8 mouse cellular contexts compared by ENCODE assay signal in the genomic region with DNA sequence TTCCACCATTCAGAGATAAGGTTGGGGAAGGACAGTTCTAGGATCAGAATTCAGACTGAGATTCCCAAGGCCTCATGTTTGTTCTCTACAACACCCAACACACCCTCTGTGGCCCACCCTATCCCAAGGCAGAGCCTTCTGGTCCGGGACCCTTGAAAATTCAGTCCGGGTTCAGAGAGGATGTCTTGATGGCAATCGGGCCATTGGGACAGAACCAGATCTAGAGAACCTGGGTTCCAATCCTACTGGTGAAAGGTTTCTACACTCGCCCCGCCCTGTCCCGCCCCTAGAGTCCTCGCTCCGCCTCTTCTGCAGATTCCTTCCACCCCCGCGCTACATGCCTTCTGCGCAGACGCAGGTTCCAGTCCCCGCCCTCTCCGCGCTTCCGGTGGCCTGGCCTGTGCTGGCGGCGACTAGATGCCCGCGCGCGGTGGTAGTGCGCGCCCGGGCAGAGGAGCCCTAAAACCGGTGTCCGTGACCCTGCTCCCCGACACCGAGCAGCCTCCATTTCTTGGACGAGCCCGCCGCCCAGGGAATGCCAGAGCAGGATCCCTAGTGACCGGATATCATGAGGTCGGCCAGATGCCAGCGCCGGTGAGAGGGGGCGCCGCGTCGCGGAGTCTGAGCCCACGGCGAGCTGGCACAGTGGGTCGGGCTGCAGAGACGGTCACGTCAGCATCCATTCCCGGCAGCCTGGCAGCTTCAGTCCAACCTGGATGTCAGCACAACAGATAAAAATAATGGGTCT. TPM values are rescaled to one million over a fixed set of nuclear protein-coding genes. Genes with fewer than 3 reads are reported as not detected.
DNase-seq lines count a peak whose midpoint lies in the region; ATAC-seq and TF ChIP-seq lines count a peak whose summit lies in the region.

A gene (plus strand): TSS at position 382 of the 748 bp plus-strand sequence.

- H3K9me3 ChIP-seq in embryonic facial prominence, embryonic 15.5 days (replicated peaks) = no peaks in the 10 kb centered on the region
- H3K9me3 ChIP-seq in kidney, embryonic 14.5 days (ENCODE audit: control insufficient read depth, low read length) = no peaks in the 10 kb centered on the region
- H3K9me3 ChIP-seq in liver, embryonic 11.5 days (ENCODE audit: control insufficient read depth, low read length) = 0 out of 2 replicates have a peak, but pooled peaks cover 3% of the 10 kb centered on the region

- peaks cover 9% of the 10 kb centered on the region for H3K4me1 ChIP-seq in bone marrow, adult 2 months (ENCODE audit: control insufficient read depth, insufficient read depth, low read length)
- peaks cover 56% of the 10 kb centered on the region for H3K4me1 ChIP-seq in embryonic facial prominence, embryonic 15.5 days
- peaks cover 39% of the 10 kb centered on the region for H3K4me1 ChIP-seq in kidney, embryonic 14.5 days (ENCODE audit: control insufficient read depth, insufficient read depth, low read length)
- H3K4me1 ChIP-seq in liver, embryonic 11.5 days (replicated peaks; ENCODE audit: control insufficient read depth, insufficient read depth, low read length) = peaks cover 43% of the 10 kb centered on the region

- TF ChIP-seq CTCF in C2C12 (IDR thresholded peaks at IDR 0.05; ENCODE audit: control insufficient read depth, insufficient read depth, insufficient read length) = no peak
- no peak for TF ChIP-seq CTCF in bone marrow, adult 2 months (IDR thresholded peaks at IDR 0.05; ENCODE audit: control insufficient read depth, insufficient read depth, low read length)

- H3K9ac ChIP-seq in embryonic facial prominence, embryonic 15.5 days = peak within 1 kb of the TSS; percentile 65
- H3K9ac ChIP-seq in kidney, embryonic 14.5 days (ENCODE audit: low read depth, low read length) = peak within 1 kb of the TSS; percentile 79
- peak within 1 kb of the TSS; percentile 88 for H3K9ac ChIP-seq in liver, embryonic 11.5 days (ENCODE audit: low read depth, low read length)

- H3K27me3 ChIP-seq in C2C12 (ENCODE audit: control insufficient read depth, insufficient read depth, insufficient read length) = no peaks in the 10 kb centered on the region
- no peaks in the 10 kb centered on the region for H3K27me3 ChIP-seq in embryonic facial prominence, embryonic 15.5 days
- no peaks in the 10 kb centered on the region for H3K27me3 ChIP-seq in kidney, embryonic 14.5 days (ENCODE audit: control insufficient read depth, insufficient read depth, low read length)
- H3K27me3 ChIP-seq in liver, embryonic 11.5 days (replicated peaks; ENCODE audit: control insufficient read depth, insufficient read depth, low read length) = peaks cover 30% of the 10 kb centered on the region
- H3K27me3 ChIP-seq in myocyte (ENCODE audit: control insufficient read depth, insufficient read depth, insufficient read length) = no peaks in the 10 kb centered on the region

- 3% methylated on average over 47 of the region's 47 CpGs for WGBS in bone marrow, adult 2 months
- WGBS in embryonic facial prominence, embryonic 15.5 days = 3% methylated on average over 47 of the region's 47 CpGs
- WGBS in kidney, embryonic 14.5 days = 3% methylated on average over 47 of the region's 47 CpGs
- WGBS in liver, embryonic 11.5 days = 3% methylated on average over 47 of the region's 47 CpGs

- H3K4me3 ChIP-seq in C2C12 (ENCODE audit: insufficient read depth, poor library complexity, severe bottlenecking) (peak within 1 kb of the TSS; percentile 50), myocyte (peak within 1 kb of the TSS; percentile 35)
- H3K4me3 ChIP-seq in bone marrow, adult 2 months (replicated peaks; ENCODE audit: control insufficient read depth, low read depth, low read length) = peak within 1 kb of the TSS; percentile 87
- peak within 1 kb of the TSS; percentile 70 for H3K4me3 ChIP-seq in embryonic facial prominence, embryonic 15.5 days (replicated peaks)
- peak within 1 kb of the TSS; percentile 67 for H3K4me3 ChIP-seq in kidney, embryonic 14.5 days (ENCODE audit: low read length)
- H3K4me3 ChIP-seq in liver, embryonic 11.5 days (ENCODE audit: low read depth, low read length) = peak within 1 kb of the TSS; percentile 83

- peak within 1 kb of the TSS; percentile 99 for H3ac ChIP-seq in C2C12 (ENCODE audit: control insufficient read depth, insufficient read length, low read depth)
- peak within 1 kb of the TSS; percentile 44 for H3ac ChIP-seq in myocyte (ENCODE audit: control insufficient read depth, insufficient read length)

- H3K4me2 ChIP-seq in embryonic facial prominence, embryonic 15.5 days (replicated peaks) = peak within 1 kb of the TSS; percentile 82
- peak within 1 kb of the TSS; percentile 74 for H3K4me2 ChIP-seq in kidney, embryonic 14.5 days (replicated peaks; ENCODE audit: low read depth, low read length)
- peak within 1 kb of the TSS; percentile 91 for H3K4me2 ChIP-seq in liver, embryonic 11.5 days
- peak within 1 kb of the TSS; percentile 77 for H3K4me2 ChIP-seq in myocyte (ENCODE audit: low read depth)

- H3K79me3 ChIP-seq in C2C12 (ENCODE audit: low read depth) = no peaks in the 10 kb centered on the region

- peak; percentile 87 to 89 for DNase-seq in heart, adult 9 months (ENCODE audit: low spot score in 2 of 2)
- DNase-seq in liver, embryonic 11.5 days (ENCODE audit: low spot score) = peak; percentile 86
- DNase-seq in spleen, postnatal 4 days (ENCODE audit: low spot score in 2 of 2) = peak; percentile 92 to 96

- H3K79me2 ChIP-seq in C2C12 (ENCODE audit: control insufficient read depth, insufficient read depth) (peaks cover 21% of the 10 kb centered on the region), myocyte (ENCODE audit: control insufficient read depth, insufficient read depth) (peaks cover 3% of the 10 kb centered on the region)

- ATAC-seq in embryonic facial prominence, embryonic 15.5 days (ENCODE audit: insufficient number of reproducible peaks, low FRiP score, low TSS enrichment, low read depth) = peak; percentile 82
- peak; percentile 77 for ATAC-seq in kidney, embryonic 14.5 days (ENCODE audit: low FRiP score, low TSS enrichment)
- peak; percentile 87 for ATAC-seq in liver, embryonic 11.5 days (replicated peaks; ENCODE audit: low FRiP score)

- peak; percentile 89; the same call in 1 of the 2 replicates for TF ChIP-seq POLR2A in bone marrow, adult 2 months (IDR thresholded peaks at IDR 0.05; ENCODE audit: borderline replicate concordance, control insufficient read depth, low read depth, low read length)
- peak; percentile 98 for TF ChIP-seq POLR2A in myocyte (IDR thresholded peaks at IDR 0.05; ENCODE audit: insufficient read length, low read depth)

- H3K36me3 ChIP-seq in C2C12 (ENCODE audit: control insufficient read depth, insufficient read depth) = peaks cover 21% of the 10 kb centered on the region
- peaks cover 30% of the 10 kb centered on the region for H3K36me3 ChIP-seq in embryonic facial prominence, embryonic 15.5 days
- H3K36me3 ChIP-seq in kidney, embryonic 14.5 days (ENCODE audit: control insufficient read depth, insufficient read depth, low read length) = peaks cover 20% of the 10 kb centered on the region
- H3K36me3 ChIP-seq in liver, embryonic 11.5 days (ENCODE audit: control insufficient read depth, insufficient read depth, low read length) = peaks cover 13% of the 10 kb centered on the region
- H3K36me3 ChIP-seq in myocyte (ENCODE audit: control insufficient read depth, insufficient read depth) = peaks cover 4% of the 10 kb centered on the region

- H3K27ac ChIP-seq in bone marrow, adult 2 months (ENCODE audit: control insufficient read depth, insufficient read depth, low read depth, low read length, poor library complexity) = peak within 1 kb of the TSS; percentile 79
- H3K27ac ChIP-seq in embryonic facial prominence, embryonic 15.5 days (replicated peaks) = peak within 1 kb of the TSS; percentile 94
- peak within 1 kb of the TSS; percentile 85 for H3K27ac ChIP-seq in kidney, embryonic 14.5 days (ENCODE audit: low read depth, low read length)
- H3K27ac ChIP-seq in liver, embryonic 11.5 days (ENCODE audit: low read depth, low read length) = peak within 1 kb of the TSS; percentile 76

TF ChIP-seq in C2C12, 6 proteins besides CTCF, POLR2A, EP300 and RAD21:
- TF ChIP-seq MAX (IDR thresholded peaks at IDR 0.05) (peak; percentile 21), USF1 (IDR thresholded peaks at IDR 0.05; ENCODE audit: low read depth) (no peak)

TF ChIP-seq in myocyte, 11 proteins besides CTCF, POLR2A, EP300 and RAD21:
- peak; percentile 26 for TF ChIP-seq SRF (IDR thresholded peaks at IDR 0.05; ENCODE audit: control insufficient read depth, insufficient read length, low read depth)
- no peak for TF ChIP-seq TCF3 (IDR thresholded peaks at IDR 0.05; ENCODE audit: insufficient read length, low read depth)
- TF ChIP-seq USF1 (IDR thresholded peaks at IDR 0.05; ENCODE audit: low read depth) = no peak
- no peak for TF ChIP-seq MYOG (IDR thresholded peaks at IDR 0.05; ENCODE audit: control insufficient read depth in 1 of 3, insufficient read depth in 1 of 3, insufficient read length in 2 of 3, low read depth in 2 of 3)
- TF ChIP-seq TCF12 (IDR thresholded peaks at IDR 0.05; ENCODE audit: insufficient read depth, poor library complexity, severe bottlenecking) = no peak
- TF ChIP-seq MYOD1 (IDR thresholded peaks at IDR 0.05; ENCODE audit: control insufficient read depth in 1 of 3, insufficient read length in 2 of 3, low read depth in 2 of 3) = no peak
- peak; percentile 15 for TF ChIP-seq E2F4 (IDR thresholded peaks at IDR 0.05; ENCODE audit: insufficient read depth)
- no peak for TF ChIP-seq CEBPB (IDR thresholded peaks at IDR 0.05; ENCODE audit: insufficient read depth, poor library complexity, severe bottlenecking)
- TF ChIP-seq POLR2AphosphoS2 (IDR thresholded peaks at IDR 0.05; ENCODE audit: insufficient read length, low read depth) = peak; percentile 97
- no peak for TF ChIP-seq REST (IDR thresholded peaks at IDR 0.05; ENCODE audit: insufficient read depth, insufficient read length)
- no peak for TF ChIP-seq MAX (IDR thresholded peaks at IDR 0.05; ENCODE audit: low read depth)

RNA-seq across cellular contexts. Expression of the gene that starts here (rescaled TPM):
- polyA plus RNA-seq in C2C12 (2012; fragmentation: generic; extraction: Trizol) = 19.9 TPM
- 10.9 and 20.1 TPM in 2 replicates for polyA plus RNA-seq in bone marrow, adult 2 months (2011; ENCODE audit: insufficient read depth, insufficient read length, low replicate concordance, missing spikeins)
- 36.1 and 38.9 TPM in 2 replicates for polyA plus RNA-seq in embryonic facial prominence, embryonic 15.5 days (2015; fragmentation: Nextera tagmentation; extraction: Ambion mirVana)
- polyA plus RNA-seq in kidney, embryonic 14.5 days (2014; fragmentation: Nextera tagmentation; extraction: Ambion mirVana) = 35.6 and 39.8 TPM in 2 replicates
- 29.6 and 30.8 TPM in 2 replicates for polyA plus RNA-seq in liver, embryonic 11.5 days (2014; fragmentation: Nextera tagmentation; extraction: Ambion mirVana)
- polyA plus RNA-seq in myocyte (2012; fragmentation: generic; extraction: Trizol) = 23.8 TPM

Comparison
In these comparisons a context has a peak if more than half of its experiments do, and no peak if none do; other contexts are left out.
1. Peak in every context shown above with its lines: DNase-seq, ATAC-seq, H3K4me3 ChIP-seq and H3K27ac ChIP-seq.
2. H3K4me3 ChIP-seq: peak in every context shown above with its lines; median percentile 87 in bone marrow, adult 2 months; 83 in liver, embryonic 11.5 days; 70 in embryonic facial prominence, embryonic 15.5 days; 67 in kidney, embryonic 14.5 days; 50 in C2C12; 35 in myocyte.